Mouse (Mus musculus) frontal cortex, adult (tissue): ENCODE data around the gene Aoc3.
"Not testable (repeated sequence)": the region's sequence is repeated elsewhere in the genome, so short reads cannot be mapped to it uniquely, and the experiment has no call there.

ENCODE experiments used
- ATAC-seq: cut with Nextera tagmentation; 2 replicates; pipeline ENCODE4 v1.9.2; 2017; ENCODE audit warnings: mild to moderate bottlenecking, moderate library complexity, mixed read lengths; ENCODE audit not compliant: low TSS enrichment

Aoc3 gene

DNA sequence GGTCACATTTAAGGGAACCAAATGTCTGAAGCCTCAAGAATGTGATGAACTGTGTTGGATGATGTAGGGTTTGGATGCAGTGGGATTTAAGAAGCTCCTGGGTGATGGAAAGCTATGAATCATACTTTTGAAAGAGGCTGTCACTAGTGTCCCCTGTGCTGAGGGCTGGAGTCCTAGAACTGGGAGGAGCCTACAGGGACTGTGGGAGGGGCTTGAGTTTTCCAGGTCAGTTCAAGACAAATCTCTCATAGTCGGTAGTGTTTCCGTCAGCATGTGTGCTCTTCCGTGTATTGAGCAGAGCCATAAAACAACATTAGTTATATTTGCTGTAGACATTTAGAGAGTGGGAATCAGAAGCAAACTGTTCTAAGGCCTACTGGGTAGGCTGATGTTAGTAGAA is 3.1 kb upstream of the Aoc3 start:
- no peak for ATAC-seq

DNA sequence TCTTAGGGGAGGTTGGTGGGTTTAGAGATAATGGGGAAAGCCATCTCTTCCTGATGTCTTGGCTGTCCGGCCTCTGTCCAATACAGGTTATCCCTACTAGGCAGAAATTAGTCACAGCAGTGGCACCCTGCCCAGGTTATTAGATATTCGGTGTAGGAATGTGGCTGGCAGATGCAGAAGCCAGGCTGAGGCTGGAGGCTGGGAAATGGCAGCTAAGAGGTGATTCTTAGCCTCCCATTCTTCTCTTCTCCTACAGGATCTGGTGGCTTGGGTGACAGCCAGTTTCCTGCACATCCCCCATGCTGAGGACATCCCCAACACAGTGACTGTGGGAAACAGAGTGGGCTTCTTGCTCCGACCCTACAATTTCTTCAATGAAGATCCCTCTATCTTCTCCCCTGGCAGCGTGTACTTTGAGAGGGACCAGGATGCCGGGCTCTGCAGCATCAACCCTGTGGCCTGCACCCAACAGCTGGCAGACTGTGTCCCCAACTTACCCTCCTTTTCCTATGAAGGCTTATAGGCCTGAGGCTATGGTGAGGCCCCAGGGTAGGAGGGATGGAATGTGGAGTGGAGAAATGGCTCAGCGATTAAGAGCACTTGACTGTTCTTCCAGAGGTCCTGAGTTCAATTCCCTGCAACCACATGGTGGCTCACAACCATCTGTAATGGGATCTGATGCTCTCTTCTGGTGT is 1.3 kb upstream of the Aoc3 start:
- no peak for ATAC-seq

DNA sequence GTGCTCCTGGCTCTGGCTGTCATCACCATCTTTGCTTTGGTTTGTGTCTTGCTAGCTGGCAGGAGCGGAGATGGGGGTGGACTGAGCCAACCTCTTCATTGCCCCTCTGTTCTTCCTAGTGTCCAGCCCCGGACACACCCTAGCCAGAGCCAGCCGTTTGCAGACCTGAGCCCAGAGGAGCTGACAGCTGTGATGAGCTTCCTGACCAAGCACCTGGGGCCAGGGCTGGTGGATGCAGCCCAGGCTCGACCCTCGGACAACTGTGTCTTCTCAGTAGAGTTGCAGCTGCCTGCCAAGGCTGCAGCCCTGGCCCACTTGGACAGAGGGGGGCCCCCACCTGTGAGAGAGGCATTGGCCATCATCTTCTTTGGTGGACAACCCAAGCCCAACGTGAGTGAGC is 556 bp downstream of the Aoc3 start:
- ATAC-seq, result not testable (repeated sequence)

DNA sequence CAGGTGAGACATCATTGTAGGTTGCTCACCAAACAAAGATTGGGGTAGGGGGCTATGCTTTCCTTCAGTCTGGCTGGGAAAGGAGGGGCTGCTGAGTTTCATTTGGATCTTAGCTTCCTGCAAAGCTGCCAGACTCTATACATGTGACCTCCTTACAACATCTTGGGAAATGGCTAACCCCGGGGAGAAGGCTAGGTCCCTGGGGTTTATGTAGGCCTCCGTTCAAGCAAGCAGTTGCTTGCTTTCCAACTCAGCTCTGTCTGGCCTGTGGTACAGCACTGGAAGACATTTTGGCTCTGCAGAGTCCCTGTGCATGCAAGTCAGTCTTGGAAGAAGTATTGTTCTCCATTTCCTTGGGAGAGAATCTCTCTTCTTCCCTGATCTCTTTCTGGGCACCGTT is 2.1 kb downstream of the Aoc3 start:
- ATAC-seq, result no peak

DNA sequence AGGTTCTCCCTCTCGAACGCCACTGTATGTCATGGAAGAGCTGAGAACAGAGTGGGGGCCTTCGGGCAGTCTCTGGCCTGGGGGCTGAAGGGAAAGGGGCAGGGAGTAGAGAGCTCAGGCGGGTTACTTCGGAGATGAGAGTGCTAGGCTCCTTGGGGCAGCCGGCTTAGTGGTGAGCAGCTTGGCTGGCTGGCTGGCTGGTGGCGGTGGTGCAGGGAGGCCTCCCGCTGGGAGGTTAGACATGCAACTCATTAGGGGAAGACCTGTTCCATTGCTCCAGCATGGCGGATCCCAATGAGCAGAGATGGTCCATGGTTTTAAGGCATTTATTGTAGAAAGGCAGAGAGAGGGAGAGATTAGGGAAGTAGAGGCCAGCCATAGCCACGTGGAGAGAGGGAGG is 3.6 kb downstream of the Aoc3 start:
- no peak for ATAC-seq

DNA sequence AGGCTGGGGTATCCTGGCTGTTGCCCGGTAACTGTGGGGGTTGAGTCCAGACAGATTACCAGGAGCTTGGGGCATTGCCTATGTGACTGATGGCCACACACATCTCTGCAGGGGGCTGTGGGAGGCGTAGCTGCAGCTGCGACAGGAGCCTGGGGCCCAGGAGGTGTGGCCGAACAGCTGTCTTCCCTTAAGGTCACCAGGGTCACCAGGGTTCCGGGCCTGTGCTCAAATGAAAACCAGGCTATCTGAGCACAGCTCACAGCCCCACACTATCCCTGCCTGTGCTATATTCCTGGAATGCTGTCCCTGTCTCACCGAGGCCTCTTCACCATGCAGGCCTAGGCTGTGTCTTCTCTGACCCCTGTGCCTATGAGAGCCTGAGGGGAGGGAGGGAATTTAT is 4.1 kb downstream of the Aoc3 start:
- ATAC-seq, result no peak

DNA sequence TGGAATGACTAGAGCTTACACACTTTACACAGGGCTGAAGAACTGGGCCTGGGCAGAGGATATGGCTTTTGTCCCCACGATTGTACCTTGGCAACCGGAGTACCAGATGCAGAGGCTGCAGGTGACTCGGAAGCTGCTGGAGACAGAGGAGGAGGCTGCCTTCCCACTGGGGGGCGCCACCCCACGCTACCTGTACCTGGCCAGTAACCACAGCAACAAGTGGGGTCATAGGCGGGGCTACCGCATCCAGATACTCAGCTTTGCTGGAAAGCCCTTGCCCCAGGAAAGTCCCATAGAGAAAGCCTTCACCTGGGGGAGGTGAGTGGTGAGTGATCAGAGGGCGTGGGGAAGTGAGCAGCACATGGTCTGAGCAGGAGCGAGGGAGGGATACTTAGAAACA is 5.3 kb downstream of the Aoc3 start:
- ATAC-seq, result no peak

DNA sequence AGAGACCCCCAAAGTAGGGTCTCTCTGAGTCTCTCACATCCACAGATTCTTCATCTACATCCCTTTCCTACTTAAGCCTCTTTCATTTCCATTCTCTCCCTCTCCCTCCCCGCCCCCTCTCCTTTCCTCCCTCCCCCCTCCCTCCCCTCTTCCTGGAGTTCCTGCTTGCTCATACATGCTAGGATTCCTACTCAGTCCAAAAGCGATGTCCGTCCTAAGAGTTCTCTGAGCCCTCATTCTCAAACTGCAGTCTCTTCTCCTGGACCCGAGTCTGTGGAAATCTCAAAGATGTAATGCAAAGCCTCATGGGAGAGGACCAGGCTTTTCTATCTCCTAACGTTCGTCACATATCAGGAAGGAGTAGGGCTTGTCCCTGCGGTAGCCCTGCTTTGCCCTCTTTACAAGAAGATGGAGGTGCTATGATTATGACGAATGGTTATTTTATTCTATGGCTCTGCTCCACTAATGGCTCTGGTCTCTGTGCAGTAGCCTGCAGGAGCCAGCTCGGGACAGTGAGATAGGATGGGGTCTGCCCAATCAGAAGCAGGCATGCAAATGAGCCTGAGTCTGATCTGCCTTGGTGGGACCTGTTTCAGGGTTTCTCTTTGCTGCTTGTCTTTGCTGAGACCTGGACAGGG is 7.8 kb downstream of the Aoc3 start:
- peak; percentile 62; the same call in 1 of the 2 replicates for ATAC-seq

DNA sequence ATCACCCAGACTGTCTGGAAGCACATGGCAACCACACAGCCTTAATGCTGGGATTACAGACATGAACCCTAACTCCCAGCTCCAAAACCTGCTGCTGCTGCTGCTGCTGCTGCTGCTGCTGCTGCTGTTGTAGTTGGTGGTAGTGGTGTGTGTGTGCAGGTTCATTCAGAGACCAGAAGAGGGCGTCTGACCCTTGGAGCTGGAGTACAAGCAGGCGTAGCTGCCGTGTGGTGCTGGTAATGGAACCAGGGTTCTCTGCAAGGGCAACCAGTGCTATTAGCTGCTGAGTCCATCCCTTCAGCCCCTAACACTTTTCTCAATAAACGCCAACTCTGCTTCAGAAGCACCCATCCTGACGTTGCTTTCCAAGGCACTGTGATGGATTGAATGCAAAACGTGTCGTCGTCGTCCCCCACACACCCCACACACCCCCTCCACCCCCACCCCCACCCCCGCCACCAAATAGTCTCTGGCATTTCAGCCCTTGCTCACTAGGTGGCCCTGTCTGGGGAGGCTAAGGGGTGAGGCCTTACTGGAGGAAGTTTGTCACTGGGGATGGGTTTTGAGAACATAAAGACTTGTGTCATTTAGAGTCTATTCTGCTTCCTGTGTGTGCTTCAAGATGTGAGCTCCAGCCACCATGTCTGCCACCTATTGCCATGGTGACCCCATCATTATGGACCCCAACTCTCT is 16.8 kb downstream of the Aoc3 start:
- ATAC-seq, result no peak

DNA sequence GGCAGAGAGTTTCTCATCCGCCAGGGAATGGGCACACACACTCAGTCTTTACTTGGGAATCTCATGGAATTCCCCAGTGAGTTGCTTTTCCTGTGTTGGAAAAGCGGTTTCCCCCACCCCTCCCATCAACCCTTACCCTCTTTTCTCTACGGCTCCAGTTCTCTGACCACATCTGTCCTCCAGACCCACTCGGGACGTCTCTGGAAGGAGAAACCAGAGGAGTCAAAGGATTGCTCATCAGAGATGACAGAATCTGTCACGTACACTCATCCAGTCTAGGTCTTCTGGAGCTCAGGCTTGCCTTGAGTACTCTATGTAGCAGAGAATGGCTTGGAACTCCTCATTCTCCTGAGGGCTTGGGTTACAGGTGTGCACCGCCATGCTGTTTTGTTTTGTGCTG is 18.4 kb downstream of the Aoc3 start:
- no peak for ATAC-seq

DNA sequence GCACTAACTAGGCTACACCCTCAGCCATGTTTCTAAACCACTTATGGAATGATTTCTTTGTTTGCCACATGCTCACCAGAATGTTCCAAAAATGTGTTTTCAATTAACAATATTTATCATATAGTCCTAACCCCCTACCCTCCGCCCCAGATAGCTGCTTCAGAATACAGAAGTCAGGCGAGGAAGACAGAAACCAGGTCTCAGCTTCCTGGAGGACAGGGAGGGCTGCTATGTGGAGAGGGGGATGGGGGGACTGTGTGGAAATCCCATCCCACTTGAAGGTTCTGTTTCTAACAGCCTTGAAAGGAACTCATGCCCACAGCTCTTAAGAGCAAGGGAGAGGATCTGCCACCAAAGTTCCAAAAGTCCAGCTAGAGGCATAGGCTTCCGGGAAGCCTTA is 18.8 kb downstream of the Aoc3 start:
- ATAC-seq, result no peak

DNA sequence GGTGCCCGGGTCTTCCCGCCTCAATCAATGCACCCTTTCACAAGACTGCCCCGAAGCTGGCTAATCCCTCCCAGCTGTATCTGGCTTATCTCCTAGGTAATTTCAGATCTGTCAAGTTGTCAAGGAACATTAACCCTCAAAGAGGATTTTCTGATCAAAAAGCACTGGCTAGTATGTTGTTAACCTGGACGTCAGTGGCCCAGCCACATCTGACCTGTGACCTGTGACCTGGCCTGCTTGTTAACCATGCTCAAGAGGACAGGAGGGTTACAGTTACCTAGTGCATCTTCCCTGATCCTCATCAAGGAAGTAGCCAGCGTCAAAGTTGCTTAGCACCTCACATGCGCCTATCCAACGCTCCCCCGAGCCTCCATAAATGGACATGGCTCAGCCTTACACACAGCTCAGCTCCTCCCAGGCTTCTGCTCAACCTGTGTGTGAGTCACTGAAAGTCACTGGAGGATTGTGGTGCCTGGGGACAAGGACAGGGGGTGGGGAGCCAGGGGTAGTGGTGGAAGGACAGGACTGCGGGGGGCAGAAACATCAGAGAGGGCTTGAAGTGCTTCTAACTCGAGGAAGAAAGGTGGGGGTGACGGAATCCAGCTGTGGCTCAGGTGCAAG is 20.8 kb downstream of the Aoc3 start:
- no peak for ATAC-seq

DNA sequence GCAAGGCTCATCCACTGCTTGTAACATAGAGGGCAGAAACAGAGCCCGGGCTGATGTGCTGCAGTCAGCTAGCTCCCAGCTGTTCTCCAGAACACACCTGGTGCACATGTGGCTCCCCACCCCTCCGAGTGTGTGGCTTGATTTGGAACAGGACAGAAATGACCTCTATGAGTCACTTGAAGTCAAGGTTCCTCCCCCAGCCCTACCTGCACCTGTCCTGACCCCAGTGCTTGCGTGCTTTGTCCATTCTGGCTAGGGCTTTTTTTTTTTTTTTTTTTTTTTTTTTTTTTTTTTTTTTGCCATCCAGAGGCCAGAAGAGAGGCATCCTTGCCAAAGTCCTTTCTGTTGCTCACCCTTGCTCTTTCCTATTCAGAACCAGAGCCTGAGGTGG is 21.3 kb downstream of the Aoc3 start:
- no peak for ATAC-seq

DNA sequence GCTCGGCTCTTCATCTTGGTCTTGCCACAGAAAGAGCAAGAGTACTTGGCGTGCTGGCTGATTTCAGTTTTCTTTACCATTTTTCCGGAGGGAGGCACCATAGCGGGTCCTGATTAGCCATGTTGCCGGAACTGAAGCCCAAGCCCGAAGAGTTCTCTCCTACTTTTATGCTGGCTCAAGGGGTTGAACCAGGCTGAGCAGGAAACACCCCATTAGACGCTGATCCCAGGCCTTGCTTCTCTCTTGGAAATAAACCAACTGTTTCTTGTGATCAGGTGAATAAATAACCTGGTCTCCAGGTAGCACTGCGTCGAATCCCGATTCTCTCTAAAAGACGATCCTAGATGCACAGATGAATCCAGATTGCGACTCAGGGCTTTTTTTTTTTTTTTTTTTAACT is 23.0 kb downstream of the Aoc3 start:
- no peak for ATAC-seq

DNA sequence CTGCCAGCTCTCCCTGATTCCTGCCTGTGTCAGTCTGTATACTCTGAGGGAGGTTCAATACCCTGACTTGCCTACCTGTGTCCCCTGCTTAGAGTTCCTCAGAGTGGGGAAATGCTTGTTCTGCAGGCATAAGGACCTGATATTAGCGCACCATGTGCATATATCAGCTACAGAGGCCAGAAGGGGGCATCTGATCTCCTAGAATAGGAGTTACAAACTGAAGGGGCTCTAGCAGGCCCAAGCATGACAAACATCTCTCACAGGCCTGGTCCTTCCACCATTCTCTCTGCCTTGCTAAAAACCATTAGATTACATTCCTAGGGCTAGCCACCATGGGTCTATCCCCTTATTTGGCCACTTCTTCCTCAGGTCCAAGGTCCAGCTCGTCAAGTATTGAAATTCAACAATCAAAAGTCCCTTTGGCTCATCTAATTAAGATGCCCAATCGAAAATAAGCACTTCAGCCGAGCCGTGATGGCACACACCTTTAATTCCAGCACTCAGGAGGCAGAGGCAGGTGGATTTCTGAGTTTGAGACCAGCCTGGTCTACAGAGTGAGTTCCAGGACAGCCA is 24.1 kb downstream of the Aoc3 start:
- ATAC-seq, result no peak

DNA sequence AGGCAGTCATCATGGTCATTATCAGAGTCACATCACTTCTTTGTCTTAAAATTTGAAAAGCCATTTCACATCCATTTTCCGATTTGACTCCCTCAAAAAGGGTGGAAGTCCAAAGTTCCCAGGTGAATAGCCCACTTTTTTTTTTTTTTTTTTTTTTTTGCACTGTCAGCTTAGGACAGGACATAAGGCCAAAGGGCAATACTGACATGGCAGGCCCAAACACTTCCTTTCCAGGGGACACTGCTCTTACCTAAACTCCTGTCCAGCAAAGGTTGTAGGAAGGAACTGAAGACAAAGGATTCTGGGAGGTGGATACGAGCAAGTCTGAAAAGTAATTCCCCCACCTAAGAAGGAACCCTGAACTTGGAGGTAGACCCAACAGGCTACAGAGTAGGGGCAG is 25.5 kb downstream of the Aoc3 start:
- no peak for ATAC-seq

DNA sequence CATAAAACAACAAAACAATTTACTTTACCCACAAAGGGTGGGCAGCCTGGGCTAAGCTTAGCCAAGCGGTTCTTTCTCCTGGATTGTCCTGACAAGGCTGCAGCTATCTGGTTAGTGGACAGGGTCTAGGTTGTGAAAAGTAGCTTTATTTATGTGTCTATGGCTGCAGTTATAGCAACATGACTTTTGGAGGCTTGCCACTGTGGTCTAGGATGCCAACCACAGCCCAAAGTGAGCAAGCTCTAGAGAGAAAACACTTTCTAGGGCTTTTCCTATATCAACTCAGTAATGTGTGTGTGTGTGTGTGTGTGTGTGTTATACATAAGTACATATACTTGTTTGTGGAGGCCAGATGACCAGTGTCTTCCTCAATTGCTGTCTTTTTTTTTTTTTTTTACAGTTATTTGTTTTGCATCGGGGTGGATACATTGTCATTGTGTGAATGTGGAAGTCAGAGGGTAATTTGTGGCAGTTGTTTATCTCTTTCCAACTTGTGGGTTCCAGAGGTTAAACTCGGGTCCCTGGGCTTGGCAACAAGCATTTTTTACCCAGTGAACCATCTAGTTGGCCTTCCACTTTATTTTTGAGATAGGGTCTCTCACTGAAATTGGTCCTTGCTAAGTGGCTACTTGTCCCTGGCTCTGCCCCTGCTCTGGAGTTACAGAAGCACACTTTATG is 27.2 kb downstream of the Aoc3 start:
- ATAC-seq, result no peak

DNA sequence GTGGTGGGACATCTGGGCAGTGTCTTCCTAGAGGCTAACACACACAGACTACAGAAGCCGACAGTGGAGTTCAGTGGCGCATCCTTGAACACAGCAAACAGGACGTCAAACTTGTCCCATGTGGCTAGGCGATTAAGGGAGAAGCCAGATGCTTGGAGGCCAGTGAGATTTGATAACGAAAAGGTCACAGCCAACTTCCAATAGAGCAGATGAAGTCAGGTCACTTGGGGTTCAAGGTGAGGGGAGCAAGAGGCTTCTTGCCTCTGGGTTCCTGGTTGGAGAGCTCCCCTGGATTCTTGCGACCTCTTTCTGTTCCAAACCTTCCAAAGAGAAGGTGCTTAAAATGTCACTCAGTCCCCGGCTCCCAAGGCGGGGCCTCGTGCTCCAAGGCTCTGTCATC is 29.4 kb downstream of the Aoc3 start:
- no peak for ATAC-seq

DNA sequence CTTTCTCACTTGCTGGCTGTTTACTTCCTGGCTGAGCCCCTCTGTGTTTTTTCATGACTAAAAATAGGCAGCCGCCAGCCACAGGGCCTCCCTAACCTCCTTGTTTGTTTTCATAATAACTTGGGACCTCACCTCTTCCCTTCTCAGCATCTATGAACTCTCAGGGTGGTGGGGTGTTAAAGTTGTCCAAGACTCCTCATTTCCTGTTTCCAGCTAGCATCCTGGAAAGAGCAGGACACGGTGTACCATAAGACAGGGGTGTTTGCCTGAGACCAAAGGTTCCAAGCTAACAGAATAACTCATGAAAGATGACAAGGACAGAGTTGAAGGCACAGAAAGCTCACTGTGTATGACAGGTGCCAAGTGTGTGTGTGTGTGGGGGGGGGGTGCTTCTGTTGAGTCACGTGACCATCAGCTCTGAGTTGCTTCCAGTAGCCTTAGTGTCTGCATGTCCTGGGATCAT is 30.3 kb downstream of the Aoc3 start:
- no peak for ATAC-seq

DNA sequence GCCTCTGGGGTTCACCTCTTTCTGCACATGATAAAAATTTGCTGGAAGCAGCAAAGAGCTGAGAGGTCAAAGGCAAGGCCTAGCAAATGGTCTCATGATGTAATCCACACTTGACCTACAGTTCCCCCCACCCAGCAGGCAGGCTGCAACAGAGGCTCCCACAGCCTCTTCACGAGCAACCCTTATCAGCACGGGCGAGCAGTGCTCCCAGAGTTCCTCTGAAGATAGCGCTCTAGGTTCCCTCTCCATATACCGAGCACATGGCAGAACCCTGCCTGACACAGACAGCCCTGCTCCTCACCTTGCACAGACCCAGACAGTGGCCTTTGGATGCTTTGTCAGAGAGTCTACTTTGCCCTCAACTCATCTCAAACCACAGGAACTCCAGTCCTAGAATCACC is 34.1 kb downstream of the Aoc3 start:
- ATAC-seq, result no peak

DNA sequence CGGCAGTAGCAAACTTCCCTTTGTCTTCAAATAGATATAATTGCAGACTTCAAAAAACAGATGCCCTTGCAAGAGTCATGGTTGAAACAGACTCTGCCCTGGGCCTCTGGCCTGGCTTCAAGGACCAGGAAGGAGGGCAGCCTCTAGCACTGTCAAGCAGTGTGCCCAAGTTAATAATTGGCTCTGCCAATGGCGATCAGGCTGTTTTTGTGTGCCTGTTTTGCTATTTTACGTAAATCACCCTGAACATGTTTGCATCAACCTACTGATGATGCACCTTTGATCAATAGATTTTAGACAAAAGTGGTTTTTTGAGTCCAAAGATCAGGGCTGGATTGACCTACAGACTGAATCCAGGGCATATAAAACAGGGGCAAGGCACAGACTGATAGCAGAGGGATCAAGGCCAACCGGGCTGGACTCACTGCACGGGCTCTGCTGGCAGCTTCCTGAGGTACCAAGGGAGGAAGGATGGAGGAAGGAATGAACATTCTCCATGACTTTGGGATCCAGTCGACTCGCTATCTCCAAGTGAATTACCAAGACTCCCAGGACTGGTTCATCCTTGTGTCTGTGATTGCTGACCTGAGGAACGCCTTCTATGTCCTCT is 37.0 kb downstream of the Aoc3 start, which contains the start of gene G6pc:
Gene G6pc, plus strand, starts transcription at position 236 of the 610 bp plus-strand sequence.
- ATAC-seq, result no peak
